Mouse (Mus musculus) cerebellum, adult (tissue): ENCODE data around the gene Atp5d.

Experiments
- ATAC-seq: cut with Nextera tagmentation; 2 replicates; pipeline ENCODE4 v1.9.2; 2017; ENCODE audit warnings: mild to moderate bottlenecking, moderate library complexity, mixed read lengths; ENCODE audit not compliant: insufficient number of reproducible peaks, low FRiP score, low TSS enrichment

The Atp5d gene

GRCm38 (mm10) chr10:80177441-80178279 is 39.2 kb downstream of the Atp5d start:
- no peak for ATAC-seq

- no peak; the same call in 1 of the 2 replicates for ATAC-seq
These were observed 40.9 kb downstream of the Atp5d start, which contains the start of gene Efna2 for GRCm38 (mm10) chr10:80179068-80180051. TSS of gene Efna2 (plus strand) at chr10:80179482.

- no peak for ATAC-seq
These were observed 41.9 kb downstream of the Atp5d start for GRCm38 (mm10) chr10:80180288-80180687.

- ATAC-seq, result no peak
These were observed 42.4 kb downstream of the Atp5d start for GRCm38 (mm10) chr10:80180823-80181222.

- no peak for ATAC-seq
These were observed 44.1 kb downstream of the Atp5d start for GRCm38 (mm10) chr10:80182547-80182946.

GRCm38 (mm10) chr10:80186649-80187048 is 48.2 kb downstream of the Atp5d start:
- no peak for ATAC-seq

- ATAC-seq, result no peak
These were observed 49.3 kb downstream of the Atp5d start for GRCm38 (mm10) chr10:80187739-80188138.

GRCm38 (mm10) chr10:80188453-80189024 is 50.1 kb downstream of the Atp5d start:
- ATAC-seq, result no peak

GRCm38 (mm10) chr10:80189999-80190398 is 51.6 kb downstream of the Atp5d start:
- ATAC-seq, result no peak

GRCm38 (mm10) chr10:80190491-80191051 is 52.1 kb downstream of the Atp5d start:
- no peak for ATAC-seq

- no peak for ATAC-seq
These were observed 55.5 kb downstream of the Atp5d start for GRCm38 (mm10) chr10:80193976-80194375.

- ATAC-seq, result no peak
These were observed 56.0 kb downstream of the Atp5d start for GRCm38 (mm10) chr10:80194441-80194840.
